Mouse (Mus musculus): ENCODE data around the gene Rab20. TPM values are rescaled to one million over a fixed set of nuclear protein-coding genes. Genes with fewer than 3 reads are reported as not detected.

Rab20 gene
- polyA plus RNA-seq, 1 experiment from 2014 or later, result 7.4 TPM

GRCm38 (mm10) chr8:11430688-11431087, 47.8 kb downstream of the Rab20 start:
- Histone ChIP-seq H3K4me1 (ENCODE audit: control insufficient read depth, low read depth, low read length) (no peaks in the 10 kb centered on the region), H3K9me3 (replicated peaks; ENCODE audit: control insufficient read depth, low read length) (no peaks in the 10 kb centered on the region), H3K27me3 (ENCODE audit: control insufficient read depth, insufficient read depth, low read depth, low read length) (no peaks in the 10 kb centered on the region), H3K4me3 (ENCODE audit: low read depth, low read length) (no peak overlapping the region), H3K9ac (ENCODE audit: low read depth, low read length) (no peak overlapping the region), H3K4me2 (ENCODE audit: low read depth, low read length) (no peak overlapping the region), H3K27ac (ENCODE audit: low read length) (no peak overlapping the region), H3K36me3 (ENCODE audit: control insufficient read depth, insufficient read depth) (no peaks in the 10 kb centered on the region)
- ATAC-seq (ENCODE audit: low read depth), result no peak
- 38% methylated on average over 5 of the region's 5 CpGs for WGBS (ENCODE audit: insufficient replicate concordance)

GRCm38 (mm10) chr8:11423091-11423490, 55.4 kb downstream of the Rab20 start:
- WGBS (ENCODE audit: insufficient replicate concordance), result 51% methylated on average over 7 of the region's 7 CpGs
- ATAC-seq (ENCODE audit: low read depth), result no peak

GRCm38 (mm10) chr8:11421968-11422367, 56.5 kb downstream of the Rab20 start:
- no peaks in the 10 kb centered on the region for H3K4me1 ChIP-seq (ENCODE audit: control insufficient read depth, low read depth, low read length)
- H3K9ac ChIP-seq (ENCODE audit: low read depth, low read length), result no peak overlapping the region
- no peaks in the 10 kb centered on the region for H3K27me3 ChIP-seq (ENCODE audit: control insufficient read depth, insufficient read depth, low read depth, low read length)
- WGBS (ENCODE audit: insufficient replicate concordance), result 53% methylated on average over 6 of the region's 6 CpGs
- no peaks in the 10 kb centered on the region for H3K9me3 ChIP-seq (replicated peaks; ENCODE audit: control insufficient read depth, low read length)
- no peaks in the 10 kb centered on the region for H3K36me3 ChIP-seq (ENCODE audit: control insufficient read depth, insufficient read depth)
- no peak for ATAC-seq (ENCODE audit: low read depth)
- H3K4me3 ChIP-seq (ENCODE audit: low read depth, low read length), result no peak overlapping the region
- no peak overlapping the region for H3K27ac ChIP-seq (ENCODE audit: low read length)
- H3K4me2 ChIP-seq (ENCODE audit: low read depth, low read length), result no peak overlapping the region

More at GRCm38 (mm10) chr8:11423091-11423490, 55.4 kb downstream of the Rab20 start:
- H3K36me3 ChIP-seq (ENCODE audit: control insufficient read depth, insufficient read depth), result no peaks in the 10 kb centered on the region
- H3K4me2 ChIP-seq (ENCODE audit: low read depth, low read length), result no peak overlapping the region
- H3K27ac ChIP-seq (ENCODE audit: low read length), result no peak overlapping the region
- H3K27me3 ChIP-seq (ENCODE audit: control insufficient read depth, insufficient read depth, low read depth, low read length), result no peaks in the 10 kb centered on the region
- H3K9me3 ChIP-seq (replicated peaks; ENCODE audit: control insufficient read depth, low read length), result no peaks in the 10 kb centered on the region
- no peak overlapping the region for H3K4me3 ChIP-seq (ENCODE audit: low read depth, low read length)
- no peak overlapping the region for H3K9ac ChIP-seq (ENCODE audit: low read depth, low read length)
- no peaks in the 10 kb centered on the region for H3K4me1 ChIP-seq (ENCODE audit: control insufficient read depth, low read depth, low read length)

- Histone ChIP-seq H3K4me3 (ENCODE audit: low read depth, low read length) (no peak overlapping the region), H3K36me3 (ENCODE audit: control insufficient read depth, insufficient read depth) (no peaks in the 10 kb centered on the region), H3K4me2 (ENCODE audit: low read depth, low read length) (no peak overlapping the region), H3K4me1 (ENCODE audit: control insufficient read depth, low read depth, low read length) (no peaks in the 10 kb centered on the region), H3K9ac (ENCODE audit: low read depth, low read length) (no peak overlapping the region), H3K27me3 (ENCODE audit: control insufficient read depth, insufficient read depth, low read depth, low read length) (no peaks in the 10 kb centered on the region), H3K27ac (ENCODE audit: low read length) (no peak overlapping the region), H3K9me3 (replicated peaks; ENCODE audit: control insufficient read depth, low read length) (no peaks in the 10 kb centered on the region)
- WGBS (ENCODE audit: insufficient replicate concordance), result 51% methylated on average over 14 of the region's 14 CpGs
- ATAC-seq (ENCODE audit: low read depth), result no peak
These were observed 57.4 kb downstream of the Rab20 start for GRCm38 (mm10) chr8:11421105-11421504.

- 15% methylated on average over 2 of the region's 2 CpGs for WGBS (ENCODE audit: insufficient replicate concordance)
- H3K4me3 ChIP-seq (ENCODE audit: low read depth, low read length), result no peak overlapping the region
These were observed 58.9 kb downstream of the Rab20 start for GRCm38 (mm10) chr8:11419645-11420044.

GRCm38 (mm10) chr8:11419232-11419631, 59.3 kb downstream of the Rab20 start:
- Histone ChIP-seq H3K9ac (ENCODE audit: low read depth, low read length) (no peak overlapping the region), H3K27ac (ENCODE audit: low read length) (no peak overlapping the region), H3K9me3 (replicated peaks; ENCODE audit: control insufficient read depth, low read length) (no peaks in the 10 kb centered on the region), H3K36me3 (ENCODE audit: control insufficient read depth, insufficient read depth) (no peaks in the 10 kb centered on the region), H3K27me3 (ENCODE audit: control insufficient read depth, insufficient read depth, low read depth, low read length) (no peaks in the 10 kb centered on the region), H3K4me3 (ENCODE audit: low read depth, low read length) (no peak overlapping the region), H3K4me2 (ENCODE audit: low read depth, low read length) (no peak overlapping the region), H3K4me1 (ENCODE audit: control insufficient read depth, low read depth, low read length) (no peaks in the 10 kb centered on the region)
- WGBS (ENCODE audit: insufficient replicate concordance), result 34% methylated on average over 6 of the region's 6 CpGs
- no peak for ATAC-seq (ENCODE audit: low read depth)

More at GRCm38 (mm10) chr8:11419645-11420044, 58.9 kb downstream of the Rab20 start:
- no peak for ATAC-seq (ENCODE audit: low read depth)
- H3K27me3 ChIP-seq (ENCODE audit: control insufficient read depth, insufficient read depth, low read depth, low read length), result no peaks in the 10 kb centered on the region
- no peak overlapping the region for H3K27ac ChIP-seq (ENCODE audit: low read length)
- no peaks in the 10 kb centered on the region for H3K9me3 ChIP-seq (replicated peaks; ENCODE audit: control insufficient read depth, low read length)
- H3K9ac ChIP-seq (ENCODE audit: low read depth, low read length), result no peak overlapping the region
- H3K4me1 ChIP-seq (ENCODE audit: control insufficient read depth, low read depth, low read length), result no peaks in the 10 kb centered on the region
- H3K4me2 ChIP-seq (ENCODE audit: low read depth, low read length), result no peak overlapping the region
- H3K36me3 ChIP-seq (ENCODE audit: control insufficient read depth, insufficient read depth), result no peaks in the 10 kb centered on the region

- WGBS (ENCODE audit: insufficient replicate concordance), result 52% methylated on average over 13 of the region's 13 CpGs
- ATAC-seq (ENCODE audit: low read depth), result no peak
These were observed 60.7 kb downstream of the Rab20 start for GRCm38 (mm10) chr8:11417762-11418161.

GRCm38 (mm10) chr8:11415089-11415488, 63.4 kb downstream of the Rab20 start:
- H3K9me3 ChIP-seq (replicated peaks; ENCODE audit: control insufficient read depth, low read length), result no peaks in the 10 kb centered on the region
- no peaks in the 10 kb centered on the region for H3K4me1 ChIP-seq (ENCODE audit: control insufficient read depth, low read depth, low read length)
- no peak overlapping the region for H3K4me2 ChIP-seq (ENCODE audit: low read depth, low read length)
- H3K27me3 ChIP-seq (ENCODE audit: control insufficient read depth, insufficient read depth, low read depth, low read length), result no peaks in the 10 kb centered on the region
- no peak overlapping the region for H3K4me3 ChIP-seq (ENCODE audit: low read depth, low read length)
- H3K9ac ChIP-seq (ENCODE audit: low read depth, low read length), result no peak overlapping the region
- H3K36me3 ChIP-seq (ENCODE audit: control insufficient read depth, insufficient read depth), result no peaks in the 10 kb centered on the region
- no peak overlapping the region for H3K27ac ChIP-seq (ENCODE audit: low read length)
- 63% methylated on average over 10 of the region's 10 CpGs for WGBS (ENCODE audit: insufficient replicate concordance)
- ATAC-seq (ENCODE audit: low read depth), result no peak

More at GRCm38 (mm10) chr8:11417762-11418161, 60.7 kb downstream of the Rab20 start:
- Histone ChIP-seq H3K36me3 (ENCODE audit: control insufficient read depth, insufficient read depth) (no peaks in the 10 kb centered on the region), H3K27me3 (ENCODE audit: control insufficient read depth, insufficient read depth, low read depth, low read length) (no peaks in the 10 kb centered on the region), H3K4me3 (ENCODE audit: low read depth, low read length) (no peak overlapping the region), H3K4me2 (ENCODE audit: low read depth, low read length) (no peak overlapping the region), H3K9ac (ENCODE audit: low read depth, low read length) (no peak overlapping the region), H3K9me3 (replicated peaks; ENCODE audit: control insufficient read depth, low read length) (no peaks in the 10 kb centered on the region), H3K4me1 (ENCODE audit: control insufficient read depth, low read depth, low read length) (no peaks in the 10 kb centered on the region), H3K27ac (ENCODE audit: low read length) (no peak overlapping the region)

GRCm38 (mm10) chr8:11414304-11414703, 64.2 kb downstream of the Rab20 start:
- no peak for ATAC-seq (ENCODE audit: low read depth)
- Histone ChIP-seq H3K36me3 (ENCODE audit: control insufficient read depth, insufficient read depth) (no peaks in the 10 kb centered on the region), H3K4me3 (ENCODE audit: low read depth, low read length) (no peak overlapping the region), H3K4me2 (ENCODE audit: low read depth, low read length) (no peak overlapping the region), H3K9ac (ENCODE audit: low read depth, low read length) (no peak overlapping the region), H3K9me3 (replicated peaks; ENCODE audit: control insufficient read depth, low read length) (no peaks in the 10 kb centered on the region), H3K27me3 (ENCODE audit: control insufficient read depth, insufficient read depth, low read depth, low read length) (no peaks in the 10 kb centered on the region), H3K4me1 (ENCODE audit: control insufficient read depth, low read depth, low read length) (no peaks in the 10 kb centered on the region), H3K27ac (ENCODE audit: low read length) (no peak overlapping the region)
- WGBS (ENCODE audit: insufficient replicate concordance), result 50% methylated on average over 8 of the region's 8 CpGs
